Mouse (Mus musculus): ENCODE measurements at regions not wholly inside any gene's neighbourhood (a gene's known extent, or its start where the extent isn't known, plus 50 kb on each side); places are given as distances from the start of the nearest gene placed in this dataset.

- DNase-seq (ENCODE audit: low read depth), result no peak
Measured at GRCm38 (mm10) chr15:96521125-96521455, 60.4 kb upstream of the Scaf11 start.

- DNase-seq (ENCODE audit: low read depth), result peak; percentile 48
Measured at GRCm38 (mm10) chr15:96520412-96521124, 59.9 kb upstream of the Scaf11 start.

- no peak for DNase-seq (ENCODE audit: low read depth)
Measured at GRCm38 (mm10) chr15:96518156-96518555, 57.5 kb upstream of the Scaf11 start.

GRCm38 (mm10) chr15:96515620-96516019, 55.0 kb upstream of the Scaf11 start:
- DNase-seq (ENCODE audit: low read depth), result no peak

GRCm38 (mm10) chr15:96512636-96513035, 52.0 kb upstream of the Scaf11 start:
- no peak for DNase-seq (ENCODE audit: low read depth)
